22 mouse cellular contexts compared by ENCODE assay signal in genomic region chr2:78980661-78981229, GRCm38 (mm10).
DNase-seq lines count a peak whose midpoint lies in the region; ATAC-seq and TF ChIP-seq lines count a peak whose summit lies in the region.
"Had no signal": no experiment of that assay in that cellular context is flagged by ENCODE, and none has a peak within 500 bp of the region (broad histone marks: within the 10 kb centered on the region; RNA-seq: fewer than 3 reads in every experiment).

No protein-coding gene starts in this region.

- H3K4me3 ChIP-seq in CH12.LX (replicated peaks in 1 of 3; ENCODE audit: low read depth in 2 of 3, low read length in 2 of 3, poor library complexity in 1 of 3): peak overlapping the region in 1 of 3 experiments; percentile 2
- no peak overlapping the region for H3K4me3 ChIP-seq in hindbrain, embryonic 13.5 days
- H3K4me3 ChIP-seq: embryonic facial prominence, embryonic 13.5 days; forebrain, embryonic 15.5 days; heart, adult 2 months; hindbrain, embryonic 15.5 days; left cerebral cortex, adult 2 months; limb, embryonic 10.5 days had no signal

- dilution Hi-C loops in CH12.LX (cut with MboI; ENCODE audit: extremely low pct_ligation_motif_present, extremely low pct_unique_long_range_greater_than_20kb, low sequenced_read_pairs): no loop called here

- TF ChIP-seq CTCF in CH12.LX (conservative IDR thresholded peaks at IDR 0.05 in 1 of 2, IDR thresholded peaks at IDR 0.05 in 1 of 2; ENCODE audit: low read depth in 2 of 2, low read length in 2 of 2): no peak

- peak; percentile 49 for ATAC-seq in inflammation-experienced regulatory T-cells, adult 6 months
- no peak for ATAC-seq in hindbrain, embryonic 13.5 days (ENCODE audit: low FRiP score)
- no peak for ATAC-seq in megakaryocyte progenitor cell, adult 5-6 weeks (replicated peaks; ENCODE audit: poor library complexity)
- ATAC-seq: forebrain, embryonic 15.5 days; midbrain, embryonic 16.5 days had no signal

- peak; percentile 58; the same call in 1 of the 2 replicates for TF ChIP-seq POLR2A in CH12.LX (IDR thresholded peaks at IDR 0.05; ENCODE audit: low read depth, low read length)

- no peaks in the 10 kb centered on the region for H3K9me3 ChIP-seq in CH12.LX (replicated peaks; ENCODE audit: low read length)
- no peaks in the 10 kb centered on the region for H3K9me3 ChIP-seq in hindbrain, embryonic 13.5 days
- H3K9me3 ChIP-seq: embryonic facial prominence, embryonic 13.5 days; forebrain, embryonic 15.5 days; hindbrain, embryonic 15.5 days; limb, embryonic 10.5 days had no signal

- peaks cover 5 to 98% of the 10 kb centered on the region in 2 experiments for H3K4me1 ChIP-seq in CH12.LX (ENCODE audit: control insufficient read depth in 1 of 2, insufficient read depth in 2 of 2)
- no peaks in the 10 kb centered on the region for H3K4me1 ChIP-seq in hindbrain, embryonic 13.5 days (replicated peaks)
- H3K4me1 ChIP-seq: forebrain, embryonic 15.5 days; hindbrain, embryonic 15.5 days had no signal

- H3K27me3 ChIP-seq in CH12.LX (replicated peaks): no peaks in the 10 kb centered on the region
- H3K27me3 ChIP-seq in hindbrain, embryonic 13.5 days: no peaks in the 10 kb centered on the region
- H3K27me3 ChIP-seq: hindbrain, embryonic 15.5 days had no signal

- in situ Hi-C loops in CH12.LX (cut with MboI; ENCODE audit: low pct_ligation_motif_present, low pct_unique_long_range_greater_than_20kb, low sequenced_read_pairs): no loop called here

- peak overlapping the region; percentile 98 for H3K4me2 ChIP-seq in CH12.LX (ENCODE audit: insufficient read depth, low read depth, poor library complexity, severe bottlenecking)
- no peak overlapping the region for H3K4me2 ChIP-seq in hindbrain, embryonic 13.5 days
- H3K4me2 ChIP-seq: embryonic facial prominence, embryonic 13.5 days; forebrain, embryonic 15.5 days; hindbrain, embryonic 15.5 days had no signal

- peak overlapping the region; percentile 99 for H3K27ac ChIP-seq in CH12.LX (ENCODE audit: insufficient read depth, low read depth)
- H3K27ac ChIP-seq in hindbrain, embryonic 13.5 days: no peak overlapping the region
- H3K27ac ChIP-seq: embryonic facial prominence, embryonic 13.5 days; forebrain, embryonic 15.5 days; heart, adult 2 months; hindbrain, embryonic 15.5 days; left cerebral cortex, adult 2 months; limb, embryonic 10.5 days had no signal

- peaks cover 48% of the 10 kb centered on the region for H3K79me2 ChIP-seq in CH12.LX (replicated peaks; ENCODE audit: control insufficient read depth, extremely low read depth, insufficient read depth, poor library complexity, severe bottlenecking)

- WGBS in hindbrain, embryonic 13.5 days: 97% methylated on average over 1 of the region's 1 CpGs

- TF ChIP-seq EP300 in CH12.LX (IDR thresholded peaks at IDR 0.05; ENCODE audit: low read length): peak; percentile 95

- no peak for TF ChIP-seq RAD21 in CH12.LX (IDR thresholded peaks at IDR 0.05; ENCODE audit: low read depth, low read length)

- DNase-seq in thymus, postnatal 14 days: peak; percentile 24
- DNase-seq in thymus, postnatal 25 days: no peak
- DNase-seq in CH12.LX (ENCODE audit: extremely low read depth): peak; percentile 84
- DNase-seq in right cerebral cortex, postnatal 25 days: no peak
- DNase-seq: cerebellum, postnatal 10 days; gastrocnemius, postnatal 25 days; heart, adult 2 months; heart, postnatal 36 days; kidney, adult 9 months; kidney, postnatal 25 days; lung, adult 18-20 months; lung, postnatal 14 days; right cerebral cortex, postnatal 4 days had no signal

- peaks cover 0 to 4% of the 10 kb centered on the region in 2 experiments for H3K36me3 ChIP-seq in CH12.LX (replicated peaks in 1 of 2; ENCODE audit: control insufficient read depth in 1 of 2, insufficient read depth in 1 of 2, low read length in 1 of 2)
- H3K36me3 ChIP-seq in hindbrain, embryonic 13.5 days: no peaks in the 10 kb centered on the region
- H3K36me3 ChIP-seq: embryonic facial prominence, embryonic 13.5 days; forebrain, embryonic 15.5 days; hindbrain, embryonic 15.5 days; limb, embryonic 10.5 days had no signal

- H3K9ac ChIP-seq in CH12.LX (ENCODE audit: insufficient read depth, low read depth): peak overlapping the region; percentile 91
- no peak overlapping the region for H3K9ac ChIP-seq in hindbrain, embryonic 13.5 days
- H3K9ac ChIP-seq: embryonic facial prominence, embryonic 13.5 days; forebrain, embryonic 15.5 days; hindbrain, embryonic 15.5 days had no signal

TF ChIP-seq in CH12.LX, 34 proteins besides CTCF, POLR2A, EP300 and RAD21:
- TF ChIP-seq ZC3H11A (IDR thresholded peaks at IDR 0.05; ENCODE audit: low read depth, low read length) (no peak), JUN (IDR thresholded peaks at IDR 0.05; ENCODE audit: insufficient read depth, low read depth, low read length) (peak; percentile 94), E2F4 (IDR thresholded peaks at IDR 0.05; ENCODE audit: insufficient replicate concordance, low read depth, low read length) (no peak), JUND (conservative IDR thresholded peaks at IDR 0.05; ENCODE audit: low read depth, low read length) (peak; percentile 82), MAFK (IDR thresholded peaks at IDR 0.05; ENCODE audit: insufficient replicate concordance, low read length) (no peak), ZNF384 (IDR thresholded peaks at IDR 0.05; ENCODE audit: low read depth, low read length) (peak; percentile 77), RCOR1 (conservative IDR thresholded peaks at IDR 0.05; ENCODE audit: low read depth, low read length) (peak; percentile 77; the same call in 1 of the 2 replicates), USF1 (IDR thresholded peaks at IDR 0.05; ENCODE audit: low read depth, low read length) (no peak), CHD2 (IDR thresholded peaks at IDR 0.05; ENCODE audit: low read length) (peak; percentile 81), TCF12 (IDR thresholded peaks at IDR 0.05; ENCODE audit: low read depth, low read length) (peak; percentile 84), CHD1 (IDR thresholded peaks at IDR 0.05; ENCODE audit: low read depth, low read length) (no peak; the same call in none of the 2 replicates), ZMIZ1 (IDR thresholded peaks at IDR 0.05; ENCODE audit: low read depth, low read length) (no peak), MYC (IDR thresholded peaks at IDR 0.05; ENCODE audit: low read depth, low read length) (peak; percentile 67; the same call in 1 of the 2 replicates), PAX5 (IDR thresholded peaks at IDR 0.05; ENCODE audit: low read length) (no peak), UBTF (IDR thresholded peaks at IDR 0.05; ENCODE audit: low read depth, low read length) (no peak), MAX (IDR thresholded peaks at IDR 0.05; ENCODE audit: low read length) (no peak), ELF1 (IDR thresholded peaks at IDR 0.05; ENCODE audit: low read depth, low read length) (peak; percentile 62), ZKSCAN1 (IDR thresholded peaks at IDR 0.05; ENCODE audit: borderline replicate concordance, low read depth, low read length) (no peak), SMC3 (IDR thresholded peaks at IDR 0.05; ENCODE audit: low read depth, low read length) (0 out of 2 replicates have a peak, but pooled peaks have one; percentile 10), TBP (conservative IDR thresholded peaks at IDR 0.05; ENCODE audit: low read depth, low read length) (peak; percentile 79), ETS1 (conservative IDR thresholded peaks at IDR 0.05; ENCODE audit: low read depth, low read length) (peak; percentile 96), HCFC1 (IDR thresholded peaks at IDR 0.05; ENCODE audit: low read depth, low read length) (peak; percentile 31; the same call in 1 of the 2 replicates), SIN3A (IDR thresholded peaks at IDR 0.05; ENCODE audit: low read length) (peak; percentile 68; the same call in 1 of the 2 replicates), MAZ (IDR thresholded peaks at IDR 0.05; ENCODE audit: low read depth, low read length) (no peak), KAT2A (IDR thresholded peaks at IDR 0.05; ENCODE audit: insufficient replicate concordance, low read length) (0 out of 2 replicates have a peak, but pooled peaks have one; percentile 6), GABPA (IDR thresholded peaks at IDR 0.05; ENCODE audit: insufficient replicate concordance, low read depth, low read length) (no peak), NRF1 (IDR thresholded peaks at IDR 0.05; ENCODE audit: low read depth, low read length) (no peak), MXI1 (IDR thresholded peaks at IDR 0.05; ENCODE audit: low read depth, low read length) (0 out of 2 replicates have a peak, but pooled peaks have one; percentile 35), USF2 (conservative IDR thresholded peaks at IDR 0.05; ENCODE audit: low read depth, low read length) (no peak), MEF2A (IDR thresholded peaks at IDR 0.05; ENCODE audit: borderline replicate concordance, low read depth, low read length) (peak; percentile 98), BHLHE40 (IDR thresholded peaks at IDR 0.05; ENCODE audit: low read depth, low read length) (peak; percentile 76), POLR2AphosphoS2 (IDR thresholded peaks at IDR 0.05; ENCODE audit: low read depth, low read length) (no peak), NELFE (IDR thresholded peaks at IDR 0.05; ENCODE audit: low read depth, low read length) (0 out of 2 replicates have a peak, but pooled peaks have one; percentile 18), IRF4 (IDR thresholded peaks at IDR 0.05; ENCODE audit: low read depth, low read length) (peak; percentile 91)

Comparison
In these comparisons a context has a peak if more than half of its experiments do, and no peak if none do; other contexts are left out.
1. DNase-seq: peak in thymus, postnatal 14 days (single experiment) and CH12.LX (single experiment); none in thymus, postnatal 25 days (single experiment) and right cerebral cortex, postnatal 25 days (single experiment).